8 mouse cellular contexts compared by ENCODE assay signal in genomic region chr7:37566019-37566418, GRCm38 (mm10).
DNase-seq lines count a peak whose midpoint lies in the region; ATAC-seq and TF ChIP-seq lines count a peak whose summit lies in the region.

No protein-coding gene starts in this region.

- H3K9me3 ChIP-seq in kidney, embryonic 14.5 days (ENCODE audit: control insufficient read depth, low read length) = no peaks in the 10 kb centered on the region
- H3K9me3 ChIP-seq in embryonic facial prominence, embryonic 10.5 days = no peaks in the 10 kb centered on the region
- H3K9me3 ChIP-seq in hindbrain, embryonic 16.5 days (ENCODE audit: control insufficient read depth, low read length) = no peaks in the 10 kb centered on the region
- no peaks in the 10 kb centered on the region for H3K9me3 ChIP-seq in neural tube, embryonic 11.5 days (ENCODE audit: control insufficient read depth, low read length)
- H3K9me3 ChIP-seq in liver, embryonic 12.5 days (replicated peaks) = no peaks in the 10 kb centered on the region

- peak; percentile 34; the same call in 1 of the 2 replicates for ATAC-seq in kidney, embryonic 14.5 days (ENCODE audit: low FRiP score, low TSS enrichment)
- 0 out of 2 replicates have a peak, but pooled peaks have one; percentile 15 for ATAC-seq in hindbrain, embryonic 16.5 days
- ATAC-seq in neural tube, embryonic 11.5 days (ENCODE audit: insufficient read depth, low FRiP score, low TSS enrichment) = peak; percentile 42
- no peak for ATAC-seq in liver, embryonic 12.5 days

- no peaks in the 10 kb centered on the region for H3K36me3 ChIP-seq in kidney, embryonic 14.5 days (ENCODE audit: control insufficient read depth, insufficient read depth, low read length)
- H3K36me3 ChIP-seq in embryonic facial prominence, embryonic 10.5 days (replicated peaks) = peaks cover 24% of the 10 kb centered on the region
- H3K36me3 ChIP-seq in hindbrain, embryonic 16.5 days (ENCODE audit: control insufficient read depth, insufficient read depth, low read length) = 0 out of 2 replicates have a peak, but pooled peaks cover 3% of the 10 kb centered on the region
- no peaks in the 10 kb centered on the region; the same call in 1 of the 2 replicates for H3K36me3 ChIP-seq in neural tube, embryonic 11.5 days (ENCODE audit: control insufficient read depth, insufficient read depth, low read length)
- no peaks in the 10 kb centered on the region for H3K36me3 ChIP-seq in thymus, adult 2 months (ENCODE audit: control insufficient read depth, insufficient read depth, low read length)
- no peaks in the 10 kb centered on the region for H3K36me3 ChIP-seq in liver, embryonic 12.5 days

- H3K27ac ChIP-seq in kidney, embryonic 14.5 days (ENCODE audit: low read depth, low read length) = no peak overlapping the region
- peak overlapping the region; percentile 67; the same call in 1 of the 2 replicates for H3K27ac ChIP-seq in embryonic facial prominence, embryonic 10.5 days (replicated peaks)
- H3K27ac ChIP-seq in hindbrain, embryonic 16.5 days (ENCODE audit: low read depth, low read length) = peak overlapping the region; percentile 39
- peak overlapping the region; percentile 60 for H3K27ac ChIP-seq in neural tube, embryonic 11.5 days (ENCODE audit: low read depth, low read length)
- H3K27ac ChIP-seq in thymus, adult 2 months (ENCODE audit: control insufficient read depth, insufficient read depth, low read length) = no peak overlapping the region
- H3K27ac ChIP-seq in liver, embryonic 12.5 days = no peak overlapping the region

- no peak for TF ChIP-seq POLR2A in thymus, adult 2 months (IDR thresholded peaks at IDR 0.05; ENCODE audit: control insufficient read depth, extremely low read depth, insufficient read depth, low read length, poor library complexity)

- H3K9ac ChIP-seq in kidney, embryonic 14.5 days (ENCODE audit: low read depth, low read length) = no peak overlapping the region
- no peak overlapping the region for H3K9ac ChIP-seq in hindbrain, embryonic 16.5 days (ENCODE audit: low read depth, low read length)
- no peak overlapping the region for H3K9ac ChIP-seq in neural tube, embryonic 11.5 days (ENCODE audit: low read length)
- no peak overlapping the region for H3K9ac ChIP-seq in liver, embryonic 12.5 days

- no peak overlapping the region for H3K4me3 ChIP-seq in kidney, embryonic 14.5 days (ENCODE audit: low read length)
- H3K4me3 ChIP-seq in embryonic facial prominence, embryonic 10.5 days = no peak overlapping the region
- H3K4me3 ChIP-seq in hindbrain, embryonic 16.5 days (ENCODE audit: low read length) = no peak overlapping the region
- no peak overlapping the region for H3K4me3 ChIP-seq in neural tube, embryonic 11.5 days (ENCODE audit: low read depth, low read length)
- no peak overlapping the region for H3K4me3 ChIP-seq in thymus, adult 2 months (ENCODE audit: control insufficient read depth, insufficient read depth, low read length)
- H3K4me3 ChIP-seq in liver, embryonic 12.5 days = no peak overlapping the region

- DNase-seq in kidney, adult 8-10 months = no peak
- DNase-seq in embryonic facial prominence, embryonic 10.5 days (ENCODE audit: low spot score) = peak; percentile 39
- peak; percentile 57 for DNase-seq in neural tube, embryonic 11.5 days (ENCODE audit: low spot score)
- no peak for DNase-seq in thymus, adult 2 months
- DNase-seq in left cerebral cortex, adult 11 months (ENCODE audit: low spot score) = no peak

- H3K27me3 ChIP-seq in kidney, embryonic 14.5 days (ENCODE audit: control insufficient read depth, insufficient read depth, low read length) = no peaks in the 10 kb centered on the region
- H3K27me3 ChIP-seq in embryonic facial prominence, embryonic 10.5 days (replicated peaks; ENCODE audit: low read depth, poor library complexity, severe bottlenecking) = peaks cover 28% of the 10 kb centered on the region; the same call in 1 of the 2 replicates
- no peaks in the 10 kb centered on the region for H3K27me3 ChIP-seq in hindbrain, embryonic 16.5 days (replicated peaks; ENCODE audit: control insufficient read depth, insufficient read depth, low read length)
- H3K27me3 ChIP-seq in neural tube, embryonic 11.5 days (ENCODE audit: control insufficient read depth, insufficient read depth, low read length) = no peaks in the 10 kb centered on the region
- no peaks in the 10 kb centered on the region for H3K27me3 ChIP-seq in thymus, adult 2 months (ENCODE audit: control insufficient read depth, insufficient read depth, low read length)
- 0 out of 2 replicates have a peak, but pooled peaks cover 3% of the 10 kb centered on the region for H3K27me3 ChIP-seq in liver, embryonic 12.5 days (replicated peaks)

- 7% methylated on average over 9 of the region's 9 CpGs for WGBS in kidney, embryonic 14.5 days
- WGBS in embryonic facial prominence, embryonic 10.5 days = 20% methylated on average over 9 of the region's 9 CpGs
- 11% methylated on average over 9 of the region's 9 CpGs for whole genome bisulfite sequencing in hindbrain, embryonic 16.5 days
- WGBS in neural tube, embryonic 11.5 days = 5% methylated on average over 9 of the region's 9 CpGs
- 80% methylated on average over 9 of the region's 9 CpGs for WGBS in thymus, adult 2 months
- WGBS in liver, embryonic 12.5 days (ENCODE audit: insufficient replicate concordance) = 37% methylated on average over 9 of the region's 9 CpGs

- no peak overlapping the region; the same call in 1 of the 2 replicates for H3K4me2 ChIP-seq in kidney, embryonic 14.5 days (replicated peaks; ENCODE audit: low read depth, low read length)
- H3K4me2 ChIP-seq in hindbrain, embryonic 16.5 days (ENCODE audit: low read length) = peak overlapping the region; percentile 32
- H3K4me2 ChIP-seq in neural tube, embryonic 11.5 days (ENCODE audit: low read depth) = 0 out of 2 replicates have a peak overlapping the region, but pooled peaks have one; percentile 14
- H3K4me2 ChIP-seq in liver, embryonic 12.5 days = no peak overlapping the region

- peaks cover 19% of the 10 kb centered on the region for H3K4me1 ChIP-seq in kidney, embryonic 14.5 days (ENCODE audit: control insufficient read depth, insufficient read depth, low read length)
- peaks cover 60% of the 10 kb centered on the region for H3K4me1 ChIP-seq in embryonic facial prominence, embryonic 10.5 days
- H3K4me1 ChIP-seq in hindbrain, embryonic 16.5 days (ENCODE audit: control insufficient read depth, insufficient read depth, low read depth, low read length) = peaks cover 47% of the 10 kb centered on the region
- peaks cover 47% of the 10 kb centered on the region for H3K4me1 ChIP-seq in neural tube, embryonic 11.5 days (ENCODE audit: control insufficient read depth, insufficient read depth, low read length)
- H3K4me1 ChIP-seq in thymus, adult 2 months (replicated peaks; ENCODE audit: control insufficient read depth, insufficient read depth, low read length) = no peaks in the 10 kb centered on the region
- H3K4me1 ChIP-seq in liver, embryonic 12.5 days = no peaks in the 10 kb centered on the region

- TF ChIP-seq CTCF in thymus, adult 2 months (IDR thresholded peaks at IDR 0.05; ENCODE audit: borderline replicate concordance, control insufficient read depth, extremely low read depth, insufficient read depth, low read length, poor library complexity) = no peak

Comparison
In these comparisons a context has a peak if more than half of its experiments do, and no peak if none do; other contexts are left out.
1. H3K27ac ChIP-seq: peak in embryonic facial prominence, embryonic 10.5 days (single experiment), hindbrain, embryonic 16.5 days (single experiment) and neural tube, embryonic 11.5 days (single experiment); none in kidney, embryonic 14.5 days (single experiment), thymus, adult 2 months (single experiment) and liver, embryonic 12.5 days (single experiment).
2. H3K4me2 ChIP-seq: peak in hindbrain, embryonic 16.5 days (single experiment) and neural tube, embryonic 11.5 days (single experiment); none in kidney, embryonic 14.5 days (single experiment) and liver, embryonic 12.5 days (single experiment).
3. DNase-seq: peak in embryonic facial prominence, embryonic 10.5 days (single experiment) and neural tube, embryonic 11.5 days (single experiment); none in kidney, adult 8-10 months (0 of 2), thymus, adult 2 months (single experiment) and left cerebral cortex, adult 11 months (single experiment).